Mouse (Mus musculus) heart, postnatal 10 days (tissue): ENCODE results near the gene Mup6. TPM values are rescaled to one million over a fixed set of nuclear protein-coding genes. Genes with fewer than 3 reads are reported as not detected.
"Not testable (repeated sequence)": the region's sequence is repeated elsewhere in the genome, so short reads cannot be mapped to it uniquely, and the experiment has no call there.

Experiments
- DNase-seq, 2 experiments: peaks; one replicate each; pipeline ENCODE4 v3.0.0; 2021
- intact Hi-C: fragments of 180-260 bp; cut with DNase I; formaldehyde crosslinking; loops from one replicate; pipeline ENCODE4 v1.15.1; 2025
- total RNA-seq, 2 experiments: library from RNA; stranded (reverse); gene quantifications; 2 replicates each; pipeline ENCODE4 v1.2.3; 2021

Gene Mup6
- total RNA-seq = not detected

GRCm38 (mm10) chr4:59963405-59964344 lies at the start of gene Mup6:
Mup6 (plus strand) TSS chr4:59964294.
- no peak for DNase-seq
- intact Hi-C loops = no loop called here

DNA sequence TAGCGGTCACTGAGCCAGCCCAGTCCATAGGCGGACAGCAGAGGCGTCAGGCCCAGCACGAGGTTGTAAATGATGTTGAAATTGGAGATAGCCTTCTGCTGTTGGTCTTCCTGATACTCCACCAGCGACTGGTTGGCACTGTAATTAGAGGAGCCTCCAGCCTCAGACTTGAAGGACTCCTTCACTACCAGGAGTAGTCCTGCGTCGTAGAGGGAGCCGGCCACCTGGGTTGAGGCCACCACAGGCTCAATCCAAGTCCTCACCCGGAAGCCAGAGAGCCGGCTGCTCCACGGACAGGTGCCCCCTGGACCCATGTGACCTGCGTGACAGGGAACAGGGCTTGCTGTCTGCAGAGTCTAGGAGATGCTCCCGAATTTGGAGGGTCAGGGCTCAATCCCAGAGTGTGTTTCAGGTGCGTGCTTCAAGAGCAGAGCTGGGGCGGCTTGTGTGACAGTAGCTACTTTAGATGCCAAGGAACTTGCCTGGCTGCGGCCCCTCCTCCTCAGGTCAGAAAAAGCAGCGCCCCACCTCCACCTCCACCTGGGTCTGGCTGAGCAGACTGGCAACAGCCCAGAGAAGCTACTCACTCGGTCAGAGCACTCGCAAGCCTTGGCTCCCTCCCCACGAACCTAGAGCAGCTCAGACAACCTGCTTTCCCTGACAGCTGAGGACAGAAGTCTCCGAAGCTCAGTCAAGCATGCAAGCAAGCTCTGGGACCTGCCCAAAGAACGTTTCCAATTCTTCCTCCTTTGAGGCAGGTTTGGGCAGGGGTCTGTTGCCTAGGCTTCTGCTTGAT lies 49.3 kb upstream of the Mup6 start, which contains the start of gene Slc46a2:
Slc46a2 (minus strand) TSS at position 449 of the 796 bp plus-strand sequence.
- intact Hi-C loops = no loop called here
- no peak for DNase-seq

DNA sequence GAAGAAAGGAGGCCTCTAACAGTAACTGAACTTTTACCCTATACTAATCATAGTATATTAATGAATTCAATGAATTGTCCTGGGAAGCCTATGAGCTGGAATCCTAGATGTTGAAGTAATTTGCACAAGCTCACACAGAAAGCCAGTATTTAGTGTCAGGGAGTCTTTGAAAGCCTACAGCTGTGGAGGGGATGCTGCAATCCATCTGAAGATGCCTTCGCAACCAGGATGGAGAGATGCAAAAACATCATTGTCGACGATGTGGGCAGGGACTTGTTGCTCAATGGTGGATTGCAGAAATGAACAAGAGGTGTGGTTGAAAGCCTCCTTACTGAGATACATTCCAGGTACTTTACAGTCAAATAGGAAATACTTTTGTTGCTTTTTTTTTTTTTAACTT lies 46.1 kb upstream of the Mup6 start:
- intact Hi-C loops = no loop called here
- DNase-seq = no peak

GRCm38 (mm10) chr4:59925082-59925481 lies 39.0 kb upstream of the Mup6 start:
- no peak for DNase-seq
- intact Hi-C loops = no loop called here

DNA sequence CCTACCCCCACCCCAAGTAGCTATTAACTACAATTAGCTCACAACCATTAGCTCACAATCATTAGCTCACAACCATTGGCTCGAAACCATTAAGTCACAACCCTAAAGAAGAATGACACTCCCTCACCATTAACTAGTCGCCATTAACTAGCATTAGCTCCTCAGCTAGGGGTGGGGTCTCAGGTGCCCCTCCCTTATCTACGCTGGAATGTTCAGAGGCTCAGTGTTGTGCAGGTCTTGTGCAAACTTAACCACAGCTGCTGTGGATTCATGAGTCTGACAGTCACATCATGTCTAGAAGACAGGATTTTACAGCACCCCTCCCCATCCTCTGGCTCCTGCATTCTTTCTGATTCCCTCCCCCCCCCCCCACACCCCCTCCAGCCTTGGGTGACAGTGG lies 36.4 kb upstream of the Mup6 start:
- DNase-seq = no peak
- intact Hi-C loops = loop anchor here (1.0 to 2.0 kb wide), 2 partner anchors 53 to 141 kb away; no protein-coding TSS in a partner anchor

- intact Hi-C loops = loop anchor here (1.0 to 2.0 kb wide), 2 partner anchors 54 to 142 kb away; no protein-coding TSS in a partner anchor
- DNase-seq = peak; percentile 81 to 82
Observed at GRCm38 (mm10) chr4:59928347-59928746, 35.7 kb upstream of the Mup6 start.

DNA sequence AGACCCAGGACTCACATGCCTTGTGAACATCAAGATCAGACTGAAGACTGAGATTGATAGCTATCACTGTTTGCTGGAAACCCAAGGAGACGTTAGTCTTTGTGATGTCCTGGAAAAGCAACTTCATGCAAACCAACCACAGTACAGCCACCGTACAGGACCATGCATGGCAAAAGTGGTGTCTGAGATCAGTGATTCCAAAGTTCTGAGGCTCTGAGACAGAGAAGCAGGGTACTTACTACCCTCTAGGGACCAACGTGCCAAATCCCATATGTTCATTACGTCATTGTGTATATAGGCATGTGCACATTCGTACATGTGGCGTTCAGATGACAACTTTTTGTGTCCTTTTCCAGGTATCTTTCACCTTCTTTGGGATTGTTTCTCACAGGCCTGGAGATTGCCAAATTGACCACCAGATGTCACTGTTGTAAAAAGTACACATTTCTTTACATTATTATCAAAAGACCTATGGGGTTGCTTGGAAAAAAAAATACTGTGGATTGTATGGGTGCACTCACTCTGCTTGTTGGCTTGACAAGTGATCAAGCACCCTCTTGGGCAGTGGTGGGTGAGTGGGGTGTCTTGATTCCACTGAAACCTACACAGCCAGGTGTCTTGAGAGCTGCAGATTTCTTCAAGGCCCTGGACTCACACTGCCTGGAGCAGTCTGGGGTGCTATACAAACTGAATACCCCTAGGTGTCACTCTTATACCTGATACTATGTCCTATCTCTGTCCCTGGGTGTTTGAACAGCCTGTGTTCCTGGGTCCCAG lies 31.4 kb upstream of the Mup6 start:
- intact Hi-C loops = no loop called here
- no peak for DNase-seq

DNA sequence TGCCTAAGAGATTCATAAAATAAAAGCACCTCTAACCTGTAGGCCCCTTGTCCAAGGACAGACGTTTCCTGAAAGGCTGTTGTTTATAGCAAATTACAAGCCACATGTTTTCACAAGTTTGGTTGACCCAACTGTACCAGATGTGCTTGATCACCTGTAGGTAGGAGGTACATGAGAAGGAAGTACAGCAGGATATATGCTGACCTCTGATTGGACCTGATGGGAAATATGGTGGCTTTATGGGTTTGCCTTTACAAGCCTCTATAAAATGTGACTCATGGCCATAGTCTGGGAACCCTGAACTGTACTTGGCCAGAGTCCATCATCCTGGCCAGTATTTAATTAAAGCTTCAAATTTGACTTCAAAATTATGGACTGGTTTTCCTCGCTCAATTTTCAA lies 26.6 kb upstream of the Mup6 start:
- no peak for DNase-seq
- intact Hi-C loops = no loop called here

DNA sequence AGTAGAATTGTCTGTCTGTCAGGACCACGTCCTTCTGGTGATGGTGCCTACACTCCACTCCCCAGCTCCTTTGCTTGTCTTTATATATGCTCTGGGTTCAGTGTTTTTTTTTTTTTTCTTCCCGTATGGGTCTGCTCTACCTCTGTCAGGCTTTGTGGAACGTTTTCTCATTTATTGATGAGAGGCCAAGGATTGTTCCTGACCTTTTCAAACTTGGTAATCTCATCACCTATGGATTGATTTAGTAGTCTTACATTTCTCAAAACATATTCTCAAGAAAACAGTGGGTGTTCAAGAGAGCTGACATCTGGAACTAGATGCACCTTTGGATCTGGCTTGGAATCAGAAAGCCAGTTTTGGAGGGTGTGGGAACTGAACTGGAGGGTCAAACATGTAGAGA lies 3.5 kb upstream of the Mup6 start, which contains the start of gene Mup4:
Mup4 (minus strand) TSS at position 101 of the 400 bp plus-strand sequence.
- DNase-seq = no peak
- intact Hi-C loops = no loop called here

- intact Hi-C loops = not testable (repeated sequence)
Observed at GRCm38 (mm10) chr4:59997894-59998293, 33.8 kb downstream of the Mup6 start.

GRCm38 (mm10) chr4:60020141-60020540 lies 56.0 kb downstream of the Mup6 start:
- intact Hi-C loops = not testable (repeated sequence)

More at GRCm38 (mm10) chr4:59997894-59998293, 33.8 kb downstream of the Mup6 start:
- DNase-seq = not testable (repeated sequence)

GRCm38 (mm10) chr4:60029334-60030111 lies 65.4 kb downstream of the Mup6 start:
- DNase-seq, intact Hi-C loops: not testable (repeated sequence)

More at GRCm38 (mm10) chr4:60020141-60020540, 56.0 kb downstream of the Mup6 start:
- not testable (repeated sequence) for DNase-seq

Other genes with a start within 250 kb of the Mup6 start
- 10 to 100 TPM; 13.5 to 17.4 TPM for gene Inip, start 162.7 kb upstream of the Mup6 start, total RNA-seq
- 1 to 10 TPM; 8.1 to 8.9 TPM for gene Snx30, start 158.5 kb upstream of the Mup6 start, total RNA-seq
- under 1 TPM; 0.12 to 0.37 TPM for gene Slc46a2, start 49.2 kb upstream of the Mup6 start, total RNA-seq
- not detected for gene Mup4, start 3.6 kb upstream of the Mup6 start, total RNA-seq
- gene Mup7, start 106.2 kb downstream of the Mup6 start, total RNA-seq = not detected
- gene Mup2, start 190.0 kb downstream of the Mup6 start, total RNA-seq = not detected